9 mouse cellular contexts compared by ENCODE assay signal in genomic region chr5:139558468-139558804, GRCm38 (mm10). TPM values are rescaled to one million over a fixed set of nuclear protein-coding genes. Genes with fewer than 3 reads are reported as not detected.
DNase-seq lines count a peak whose midpoint lies in the region; ATAC-seq and TF ChIP-seq lines count a peak whose summit lies in the region.
"Had no signal": no experiment of that assay in that cellular context is flagged by ENCODE, and none has a peak within 500 bp of the region (broad histone marks: within the 10 kb centered on the region; RNA-seq: fewer than 3 reads in every experiment).

No protein-coding gene starts in this region.

- H3K36me3 ChIP-seq in lung, embryonic 14.5 days (ENCODE audit: insufficient read depth): no peaks in the 10 kb centered on the region
- H3K36me3 ChIP-seq in forebrain, embryonic 15.5 days: no peaks in the 10 kb centered on the region
- H3K36me3 ChIP-seq in intestine, embryonic 14.5 days (ENCODE audit: control insufficient read depth, insufficient read depth, low read length): no peaks in the 10 kb centered on the region
- H3K36me3 ChIP-seq in midbrain, embryonic 12.5 days: no peaks in the 10 kb centered on the region

- peak; percentile 73 for ATAC-seq in lung, embryonic 14.5 days (ENCODE audit: insufficient read depth)
- peak; percentile 84 for ATAC-seq in forebrain, embryonic 15.5 days (replicated peaks)
- ATAC-seq in intestine, embryonic 14.5 days (replicated peaks; ENCODE audit: low FRiP score, low TSS enrichment, low read depth): peak; percentile 65; the same call in 1 of the 2 replicates
- peak; percentile 85 for ATAC-seq in midbrain, embryonic 12.5 days (ENCODE audit: low FRiP score, low read depth)
- ATAC-seq in frontal cortex, adult (ENCODE audit: low TSS enrichment): no peak

- peak; percentile 86 for DNase-seq in lung, embryonic 14.5 days
- no peak for DNase-seq in lung, postnatal 25 days (ENCODE audit: low spot score)
- DNase-seq in intestine, embryonic 14.5 days (ENCODE audit: low spot score): peak; percentile 68
- DNase-seq in frontal cortex, adult 2 months (ENCODE audit: extremely low spot score in 1 of 2, low spot score in 1 of 2): no peak
- no peak for DNase-seq in gastrocnemius, postnatal 10 days

- no peak for TF ChIP-seq CTCF in lung, embryonic 14.5 days (IDR thresholded peaks at IDR 0.05; ENCODE audit: low read depth)

- peak overlapping the region; percentile 39 for H3K4me2 ChIP-seq in lung, embryonic 14.5 days
- peak overlapping the region; percentile 36 for H3K4me2 ChIP-seq in forebrain, embryonic 15.5 days (replicated peaks)
- no peak overlapping the region for H3K4me2 ChIP-seq in intestine, embryonic 14.5 days (ENCODE audit: low read length)
- peak overlapping the region; percentile 45 for H3K4me2 ChIP-seq in midbrain, embryonic 12.5 days (replicated peaks)

- H3K9me3 ChIP-seq in lung, embryonic 14.5 days (ENCODE audit: low read depth, low read length): no peaks in the 10 kb centered on the region
- H3K9me3 ChIP-seq in forebrain, embryonic 15.5 days: no peaks in the 10 kb centered on the region
- H3K9me3 ChIP-seq in intestine, embryonic 14.5 days (ENCODE audit: control insufficient read depth, low read length): no peaks in the 10 kb centered on the region
- no peaks in the 10 kb centered on the region for H3K9me3 ChIP-seq in midbrain, embryonic 12.5 days

- H3K4me3 ChIP-seq in lung, embryonic 14.5 days (ENCODE audit: low read depth, low read length): peak overlapping the region; percentile 12; the same call in 1 of the 2 replicates
- peak overlapping the region; percentile 22 for H3K4me3 ChIP-seq in forebrain, embryonic 15.5 days
- H3K4me3 ChIP-seq in intestine, embryonic 14.5 days (ENCODE audit: low read depth, low read length): peak overlapping the region; percentile 10; the same call in 1 of the 2 replicates
- peak overlapping the region; percentile 15 for H3K4me3 ChIP-seq in midbrain, embryonic 12.5 days

- H3K27me3 ChIP-seq in lung, embryonic 14.5 days (ENCODE audit: insufficient read depth, low read length): peaks cover 85% of the 10 kb centered on the region
- peaks cover 89% of the 10 kb centered on the region for H3K27me3 ChIP-seq in forebrain, embryonic 15.5 days
- peaks cover 98% of the 10 kb centered on the region for H3K27me3 ChIP-seq in intestine, embryonic 14.5 days (replicated peaks; ENCODE audit: control insufficient read depth, insufficient read depth, low read length)
- H3K27me3 ChIP-seq in midbrain, embryonic 12.5 days: peaks cover 89% of the 10 kb centered on the region

- H3K27ac ChIP-seq in lung, embryonic 14.5 days (ENCODE audit: low read depth): no peak overlapping the region
- H3K27ac ChIP-seq in forebrain, embryonic 15.5 days (replicated peaks): no peak overlapping the region
- H3K27ac ChIP-seq in intestine, embryonic 14.5 days (ENCODE audit: low read depth): no peak overlapping the region
- peak overlapping the region; percentile 39 for H3K27ac ChIP-seq in midbrain, embryonic 12.5 days (replicated peaks)

- under 1% methylated on average over 16 of the region's 16 CpGs for whole genome bisulfite sequencing in lung, embryonic 14.5 days
- WGBS in forebrain, embryonic 15.5 days: under 1% methylated on average over 16 of the region's 16 CpGs
- WGBS in intestine, embryonic 14.5 days: under 1% methylated on average over 16 of the region's 16 CpGs
- 1% methylated on average over 16 of the region's 16 CpGs for WGBS in midbrain, embryonic 12.5 days

- 0 out of 2 replicates have a peak, but pooled peaks cover 5% of the 10 kb centered on the region for H3K4me1 ChIP-seq in lung, embryonic 14.5 days (ENCODE audit: insufficient read depth)
- H3K4me1 ChIP-seq in forebrain, embryonic 15.5 days: peaks cover 29% of the 10 kb centered on the region
- peaks cover 10% of the 10 kb centered on the region for H3K4me1 ChIP-seq in intestine, embryonic 14.5 days (replicated peaks; ENCODE audit: control insufficient read depth, insufficient read depth, low read length)
- peaks cover 55% of the 10 kb centered on the region for H3K4me1 ChIP-seq in midbrain, embryonic 12.5 days

- H3K9ac ChIP-seq in lung, embryonic 14.5 days: no peak overlapping the region
- H3K9ac ChIP-seq in forebrain, embryonic 15.5 days (replicated peaks): no peak overlapping the region
- H3K9ac ChIP-seq in intestine, embryonic 14.5 days (ENCODE audit: low read length): no peak overlapping the region
- H3K9ac ChIP-seq in midbrain, embryonic 12.5 days (replicated peaks): no peak overlapping the region

RNA-seq across cellular contexts. Expression of gene Uncx, which starts 15.1 kb away (rescaled TPM):
- not detected in 2 replicates for polyA plus RNA-seq in lung, embryonic 14.5 days (2014; fragmentation: Nextera tagmentation; extraction: Ambion mirVana)
- 4.2 and 4.8 TPM in 2 replicates for polyA plus RNA-seq in forebrain, embryonic 15.5 days (2015; fragmentation: Nextera tagmentation; extraction: Ambion mirVana)
- polyA plus RNA-seq in intestine, embryonic 14.5 days (2014; fragmentation: Nextera tagmentation; extraction: Ambion mirVana): not detected in 2 replicates
- polyA plus RNA-seq in midbrain, embryonic 12.5 days (2016; fragmentation: Nextera tagmentation; extraction: Ambion mirVana): 84.9 and 90.8 TPM in 2 replicates
- polyA plus RNA-seq in frontal cortex, adult 2 months (2012; rRNA removed): 0.08 and 0.44 TPM in 2 replicates
- total RNA-seq in gastrocnemius, postnatal 10 days (2021): not detected
- total RNA-seq: heart, postnatal 36 days had no signal

Comparison
In these comparisons a context has a peak if more than half of its experiments do, and no peak if none do; other contexts are left out.
1. DNase-seq: peak in lung, embryonic 14.5 days (single experiment) and intestine, embryonic 14.5 days (single experiment); none in lung, postnatal 25 days (single experiment), frontal cortex, adult 2 months (0 of 2) and gastrocnemius, postnatal 10 days (single experiment).
2. RNA of gene Uncx, which starts 15.1 kb away (polyA plus RNA-seq): 84.9 to 90.8 TPM in midbrain, embryonic 12.5 days; 4.2 to 4.8 TPM in forebrain, embryonic 15.5 days, 0.08 to 0.44 TPM in frontal cortex, adult 2 months, not detected in intestine, embryonic 14.5 days and not detected in lung, embryonic 14.5 days; every median in the first group is over 10 times any median in the second.
3. Peak in every context shown above with its lines, with median percentiles within 50 percentile points of each other: H3K4me3 ChIP-seq.